Mouse (Mus musculus) heart, embryonic 11.5 days (tissue): ENCODE results near the gene Pcsk4. TPM values are rescaled to one million over a fixed set of nuclear protein-coding genes. Genes with fewer than 3 reads are reported as not detected.
A peak's percentile ranks its signal among the peaks of the same experiment; 100 is the strongest.

Experiments used
- ATAC-seq: fragments of 200-750 bp; cut with Nextera tagmentation; replicated peaks from 2 replicates; pipeline ENCODE4 v1.8.0; 2017; ENCODE audit warnings: moderate library complexity; ENCODE audit not compliant: insufficient number of reproducible peaks, low FRiP score, low TSS enrichment
- H3K27ac ChIP-seq: fragments of 300-500 bp; sonication (generic); 2 replicates; pipeline ENCODE4 v1.5.1; 2014; ENCODE audit warnings: mild to moderate bottlenecking, low read depth, low read length
- H3K27me3 ChIP-seq: fragments of 300-500 bp; sonication (generic); 2 replicates; pipeline ENCODE4 v1.6.1; 2014; ENCODE audit warnings: mild to moderate bottlenecking, low read length, mixed read lengths; ENCODE audit not compliant: control insufficient read depth, insufficient read depth
- H3K36me3 ChIP-seq: fragments of 300-500 bp; sonication (generic); 2 replicates; pipeline ENCODE4 v1.6.1; 2014; ENCODE audit warnings: mild to moderate bottlenecking, low read length, moderate library complexity, mixed read lengths; ENCODE audit not compliant: control insufficient read depth, insufficient read depth
- H3K4me1 ChIP-seq: fragments of 300-500 bp; sonication (generic); 2 replicates; pipeline ENCODE4 v1.6.1; 2014; ENCODE audit warnings: low read length; ENCODE audit not compliant: control insufficient read depth, insufficient read depth
- H3K4me2 ChIP-seq: fragments of 300-500 bp; sonication (generic); 2 replicates; pipeline ENCODE4 v1.6.1; 2014; ENCODE audit warnings: mild to moderate bottlenecking, moderate library complexity
- H3K4me3 ChIP-seq: fragments of 300-500 bp; sonication (generic); 2 replicates; pipeline ENCODE4 v1.5.1; 2014; ENCODE audit warnings: low read depth, low read length
- H3K9ac ChIP-seq: fragments of 300-500 bp; sonication (generic); 2 replicates; pipeline ENCODE4 v1.6.1; 2014; ENCODE audit warnings: mild to moderate bottlenecking, low read depth, low read length, moderate library complexity
- H3K9me3 ChIP-seq: fragments of 300-500 bp; sonication (generic); replicated peaks from 2 replicates; pipeline ENCODE4 v1.6.1; 2016; ENCODE audit warnings: low read length; ENCODE audit not compliant: control insufficient read depth
- WGBS: fragments of 180-500 bp; shearing (Covaris S2); extraction: QIAGEN DNeasy Blood & Tissue Kit; methylation state at CpG from one replicate; pipeline ENCODE4 v1.1.7; 2014; ENCODE audit not compliant: insufficient replicate concordance; 5-methylcytosine and 5-hydroxymethylcytosine counted together
- polyA plus RNA-seq: library from polyadenylated mRNA; unstranded; fragments of >200 nt; fragmentation: Nextera tagmentation; extraction: Ambion mirVana; gene quantifications from 2 replicates; pipeline ENCODE4 v1.2.1, GENCODE M21; 2014

Pcsk4 gene
- polyA plus RNA-seq, 1 experiment from 2014 or later: 1.6 TPM

DNA sequence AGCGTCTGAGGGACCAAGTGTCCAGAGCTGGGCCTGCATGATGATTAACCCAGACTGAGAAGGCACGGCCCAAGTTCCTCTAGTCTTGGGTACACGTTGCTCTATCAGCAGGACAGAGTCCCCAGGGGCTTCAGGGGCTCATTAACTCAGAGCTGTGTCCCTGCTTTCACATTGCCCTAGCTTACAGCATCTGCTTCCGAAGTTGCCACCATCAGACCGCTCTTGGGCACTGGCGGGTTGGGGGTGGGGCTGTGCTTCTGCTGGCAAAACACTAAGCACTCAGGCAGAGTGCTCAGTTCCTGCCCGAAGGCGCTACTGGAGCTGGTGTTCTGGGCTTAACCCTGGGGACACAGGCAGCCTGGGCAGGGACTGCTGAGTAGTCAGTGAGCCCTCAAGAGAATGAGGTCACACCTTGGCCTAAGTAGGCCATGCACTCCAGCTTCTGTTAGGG is 47.4 kb downstream of the Pcsk4 start:
- H3K9ac ChIP-seq: no peak overlapping the region
- H3K4me1 ChIP-seq: peaks cover 7% of the 10 kb centered on the region; the same call in 1 of the 2 replicates
- no peaks in the 10 kb centered on the region for H3K27me3 ChIP-seq
- 78% methylated on average over 8 of the region's 8 CpGs for WGBS
- ATAC-seq: no peak
- no peak overlapping the region for H3K4me3 ChIP-seq
- no peak overlapping the region for H3K4me2 ChIP-seq
- H3K27ac ChIP-seq: 0 out of 2 replicates have a peak overlapping the region, but pooled peaks have one; percentile 37
- H3K9me3 ChIP-seq: no peaks in the 10 kb centered on the region
- H3K36me3 ChIP-seq: peaks cover 68% of the 10 kb centered on the region

DNA sequence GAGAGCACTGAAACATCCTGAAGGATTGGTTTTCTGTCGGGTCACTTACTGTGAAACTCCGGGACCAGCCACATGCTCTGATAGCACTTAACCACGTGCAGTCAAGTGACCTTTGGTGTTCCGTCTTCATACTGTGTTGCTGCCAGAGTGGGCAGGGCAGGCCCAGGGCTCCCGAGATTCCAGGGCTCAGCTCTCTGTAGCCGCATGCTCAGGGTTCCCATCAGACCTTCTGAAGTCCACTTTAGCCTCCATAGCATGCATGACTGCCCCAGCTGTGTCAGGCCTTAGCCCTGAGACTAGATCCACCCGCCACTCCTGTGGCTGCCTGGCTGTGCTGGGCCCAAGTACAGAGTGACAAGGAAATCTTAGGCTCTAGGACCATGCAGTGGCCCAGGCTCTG is 48.0 kb downstream of the Pcsk4 start:
- Histone ChIP-seq H3K9ac (no peak overlapping the region), H3K27ac (peak overlapping the region; percentile 37; the same call in 1 of the 2 replicates), H3K4me2 (no peak overlapping the region), H3K27me3 (no peaks in the 10 kb centered on the region), H3K4me1 (peaks cover 7% of the 10 kb centered on the region; the same call in 1 of the 2 replicates), H3K4me3 (no peak overlapping the region), H3K9me3 (no peaks in the 10 kb centered on the region), H3K36me3 (peaks cover 70% of the 10 kb centered on the region)
- no peak for ATAC-seq
- WGBS: 68% methylated on average over 7 of the region's 7 CpGs

GRCm38 (mm10) chr10:80279273-80279672 is 50.0 kb downstream of the Pcsk4 start:
- no peak overlapping the region for H3K4me2 ChIP-seq
- H3K27me3 ChIP-seq: no peaks in the 10 kb centered on the region
- peaks cover 7% of the 10 kb centered on the region; the same call in 1 of the 2 replicates for H3K4me1 ChIP-seq
- no peak overlapping the region for H3K9ac ChIP-seq
- 95% methylated on average over 12 of the region's 12 CpGs for WGBS
- H3K4me3 ChIP-seq: no peak overlapping the region
- no peak overlapping the region for H3K27ac ChIP-seq
- H3K36me3 ChIP-seq: peaks cover 70% of the 10 kb centered on the region
- no peak for ATAC-seq
- H3K9me3 ChIP-seq: no peaks in the 10 kb centered on the region

DNA sequence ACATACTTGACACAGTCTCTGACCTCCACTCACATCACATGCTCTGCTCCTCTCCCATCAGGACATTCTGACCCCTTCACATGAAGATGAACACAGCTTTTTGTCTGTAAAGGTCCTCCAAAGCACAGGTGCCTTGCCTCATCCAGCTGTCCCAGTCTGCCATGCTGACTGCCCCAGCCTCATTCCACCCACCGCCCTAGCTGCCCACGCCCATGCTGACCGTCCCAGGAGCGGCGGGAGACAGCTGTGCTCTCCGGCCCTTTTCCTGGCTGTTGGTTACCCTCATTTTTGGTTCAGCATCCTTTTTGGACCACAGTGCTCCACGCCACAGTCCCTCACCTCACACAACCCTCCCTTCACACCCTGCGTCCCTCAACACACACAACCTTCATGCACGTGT is 50.9 kb downstream of the Pcsk4 start:
- no peak for ATAC-seq
- Histone ChIP-seq H3K9me3 (no peaks in the 10 kb centered on the region), H3K27ac (no peak overlapping the region), H3K27me3 (no peaks in the 10 kb centered on the region), H3K9ac (no peak overlapping the region), H3K4me3 (no peak overlapping the region), H3K4me2 (no peak overlapping the region), H3K4me1 (peaks cover 8% of the 10 kb centered on the region; the same call in 1 of the 2 replicates), H3K36me3 (peaks cover 64% of the 10 kb centered on the region)
- 94% methylated on average over 9 of the region's 9 CpGs for WGBS

DNA sequence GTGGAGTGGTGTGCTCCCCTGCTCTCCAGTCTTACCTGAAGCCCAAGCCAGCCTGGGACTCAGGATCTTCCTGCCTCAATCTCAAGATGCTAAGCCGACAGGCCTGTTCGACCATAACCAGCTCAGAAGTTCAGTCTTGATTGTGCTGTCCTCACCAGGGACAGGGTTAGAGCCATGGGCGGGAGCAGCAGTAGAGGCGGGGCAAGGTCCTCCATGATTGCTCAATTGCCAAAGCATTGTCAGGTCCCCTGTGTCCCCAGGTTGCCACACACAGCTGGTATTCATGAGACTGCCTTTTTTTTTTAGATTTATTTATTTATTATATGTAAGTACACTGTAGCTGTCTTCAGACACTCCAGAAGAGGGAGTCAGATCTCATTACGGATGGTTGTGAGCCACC is 53.1 kb downstream of the Pcsk4 start:
- Histone ChIP-seq H3K4me3 (no peak overlapping the region), H3K9ac (no peak overlapping the region), H3K4me2 (no peak overlapping the region), H3K27ac (no peak overlapping the region), H3K27me3 (no peaks in the 10 kb centered on the region), H3K36me3 (peaks cover 50% of the 10 kb centered on the region), H3K9me3 (no peaks in the 10 kb centered on the region), H3K4me1 (peaks cover 8% of the 10 kb centered on the region)
- 93% methylated on average over 5 of the region's 5 CpGs for WGBS
- ATAC-seq: no peak

- 81% methylated on average over 3 of the region's 3 CpGs for WGBS
- no peak overlapping the region for H3K4me3 ChIP-seq
- no peak for ATAC-seq
- no peaks in the 10 kb centered on the region for H3K27me3 ChIP-seq
- peaks cover 23% of the 10 kb centered on the region for H3K4me1 ChIP-seq
- H3K9me3 ChIP-seq: no peaks in the 10 kb centered on the region
- no peak overlapping the region for H3K4me2 ChIP-seq
- 0 out of 2 replicates have a peak overlapping the region, but pooled peaks have one; percentile 10 for H3K9ac ChIP-seq
- H3K27ac ChIP-seq: no peak overlapping the region
- peaks cover 33% of the 10 kb centered on the region for H3K36me3 ChIP-seq
Measured at GRCm38 (mm10) chr10:80273847-80274246, 55.5 kb downstream of the Pcsk4 start.

- H3K9ac ChIP-seq: no peak overlapping the region
- no peak for ATAC-seq
- H3K4me3 ChIP-seq: no peak overlapping the region
- H3K27me3 ChIP-seq: no peaks in the 10 kb centered on the region
- H3K36me3 ChIP-seq: peaks cover 21% of the 10 kb centered on the region
- no peak overlapping the region; the same call in 1 of the 2 replicates for H3K4me2 ChIP-seq
- no peaks in the 10 kb centered on the region for H3K9me3 ChIP-seq
- peaks cover 34% of the 10 kb centered on the region for H3K4me1 ChIP-seq
- no peak overlapping the region for H3K27ac ChIP-seq
- WGBS: 86% methylated on average over 8 of the region's 8 CpGs
Measured at GRCm38 (mm10) chr10:80271870-80272585, 57.3 kb downstream of the Pcsk4 start.
